Mouse (Mus musculus) embryonic fibroblast, embryonic 13.5 days (primary cell): ENCODE results near the gene Fndc7.

ENCODE experiments used
- CTCF ChIP-seq: IDR thresholded peaks from 2 replicates; pipeline ENCODE4 v1.5.1; 2011; ENCODE audit warnings: mild to moderate bottlenecking, control low read depth, low read length, moderate library complexity, borderline replicate concordance; ENCODE audit not compliant: insufficient read depth
- POLR2A ChIP-seq: IDR thresholded peaks from 2 replicates; pipeline ENCODE4 v1.6.1; 2011; ENCODE audit warnings: low read depth, mild to moderate bottlenecking, control low read depth, low read length, moderate library complexity

GRCm38 (mm10) chr3:108863091-108863490 is 26.7 kb downstream of the Fndc7 start:
- TF ChIP-seq CTCF (no peak), POLR2A (no peak)
